Mouse (Mus musculus): ENCODE results near the gene 6430571L13Rik. TPM values are rescaled to one million over a fixed set of nuclear protein-coding genes. Genes with fewer than 3 reads are reported as not detected.

6430571L13Rik gene
- polyA plus RNA-seq, 1 experiment, result not detected

- H3K4me1 ChIP-seq (ENCODE audit: control insufficient read depth, insufficient read depth, low read length), result peaks cover 17% of the 10 kb centered on the region
- TF ChIP-seq POLR2A (IDR thresholded peaks at IDR 0.05; ENCODE audit: borderline replicate concordance, control insufficient read depth, low read depth, low read length) (no peak), CTCF (IDR thresholded peaks at IDR 0.05; ENCODE audit: control insufficient read depth, insufficient read depth, low read length) (no peak)
- no peak overlapping the region for H3K4me3 ChIP-seq (replicated peaks; ENCODE audit: control insufficient read depth, low read depth, low read length)
- H3K27ac ChIP-seq (ENCODE audit: control insufficient read depth, insufficient read depth, low read depth, low read length, poor library complexity), result no peak overlapping the region
- WGBS, result 78% methylated on average over 9 of the region's 9 CpGs
Observed at GRCm38 (mm10) chr9:107309171-107309570, 31.2 kb upstream of the 6430571L13Rik start.

- Histone ChIP-seq H3K27ac (ENCODE audit: control insufficient read depth, insufficient read depth, low read depth, low read length, poor library complexity) (no peak overlapping the region), H3K4me1 (ENCODE audit: control insufficient read depth, insufficient read depth, low read length) (peaks cover 17% of the 10 kb centered on the region), H3K4me3 (replicated peaks; ENCODE audit: control insufficient read depth, low read depth, low read length) (no peak overlapping the region)
- 71% methylated on average over 5 of the region's 5 CpGs for WGBS
- TF ChIP-seq CTCF (IDR thresholded peaks at IDR 0.05; ENCODE audit: control insufficient read depth, insufficient read depth, low read length) (no peak), POLR2A (IDR thresholded peaks at IDR 0.05; ENCODE audit: borderline replicate concordance, control insufficient read depth, low read depth, low read length) (no peak)
Observed at GRCm38 (mm10) chr9:107309600-107309999, 30.8 kb upstream of the 6430571L13Rik start.

DNA sequence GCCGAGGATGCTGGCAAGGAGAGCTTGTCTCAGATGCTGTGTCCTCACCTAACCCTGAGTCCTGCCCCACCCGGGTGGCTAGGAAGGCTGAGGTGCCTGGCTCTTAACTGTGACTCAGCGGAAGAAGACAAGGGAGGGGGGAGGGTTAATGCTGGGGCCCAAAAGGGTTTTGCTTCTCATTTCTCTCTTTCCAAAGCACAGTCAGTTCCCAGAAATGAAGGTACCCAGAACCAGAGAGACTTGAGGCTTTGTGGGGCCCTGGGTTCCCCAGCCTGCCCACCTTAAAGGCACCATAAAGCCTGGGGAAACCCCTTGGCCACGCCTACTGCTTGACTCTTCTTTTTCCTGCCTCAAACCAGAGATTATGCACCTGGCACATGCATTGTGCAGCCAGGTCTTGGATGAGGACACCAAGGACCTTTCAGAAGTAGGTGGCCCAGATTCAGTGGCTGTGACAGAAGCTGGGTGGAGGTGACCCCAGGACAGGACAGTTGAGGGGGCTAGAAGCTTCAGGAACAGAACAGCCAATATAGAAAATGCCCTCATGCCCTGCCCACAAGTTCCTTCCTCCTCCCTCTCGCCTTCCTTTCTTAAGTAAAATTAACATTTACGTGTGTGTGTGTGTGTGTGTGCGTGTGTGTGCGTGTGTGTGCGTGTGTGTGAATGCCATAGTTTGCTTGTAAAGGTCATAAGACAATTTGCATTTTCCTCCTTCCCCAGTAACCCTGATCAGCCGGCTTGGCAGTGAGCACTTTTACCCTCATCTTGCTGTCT, 27.4 kb upstream of the 6430571L13Rik start:
- 2% methylated on average over 10 of the region's 10 CpGs for WGBS
- Histone ChIP-seq H3K27ac (ENCODE audit: control insufficient read depth, insufficient read depth, low read depth, low read length, poor library complexity) (peak overlapping the region; percentile 93), H3K4me3 (replicated peaks; ENCODE audit: control insufficient read depth, low read depth, low read length) (peak overlapping the region; percentile 35), H3K4me1 (ENCODE audit: control insufficient read depth, insufficient read depth, low read length) (peaks cover 8% of the 10 kb centered on the region)
- TF ChIP-seq CTCF (IDR thresholded peaks at IDR 0.05; ENCODE audit: control insufficient read depth, insufficient read depth, low read length), result no peak
- 0 out of 2 replicates have a peak, but pooled peaks have one; percentile 25 for TF ChIP-seq POLR2A (IDR thresholded peaks at IDR 0.05; ENCODE audit: borderline replicate concordance, control insufficient read depth, low read depth, low read length)

GRCm38 (mm10) chr9:107313926-107314325, 26.5 kb upstream of the 6430571L13Rik start:
- TF ChIP-seq POLR2A (IDR thresholded peaks at IDR 0.05; ENCODE audit: borderline replicate concordance, control insufficient read depth, low read depth, low read length) (no peak), CTCF (IDR thresholded peaks at IDR 0.05; ENCODE audit: control insufficient read depth, insufficient read depth, low read length) (no peak)
- Histone ChIP-seq H3K27ac (ENCODE audit: control insufficient read depth, insufficient read depth, low read depth, low read length, poor library complexity) (no peak overlapping the region), H3K4me3 (replicated peaks; ENCODE audit: control insufficient read depth, low read depth, low read length) (no peak overlapping the region), H3K4me1 (ENCODE audit: control insufficient read depth, insufficient read depth, low read length) (peaks cover 7% of the 10 kb centered on the region)
- 46% methylated on average over 3 of the region's 3 CpGs for WGBS

DNA sequence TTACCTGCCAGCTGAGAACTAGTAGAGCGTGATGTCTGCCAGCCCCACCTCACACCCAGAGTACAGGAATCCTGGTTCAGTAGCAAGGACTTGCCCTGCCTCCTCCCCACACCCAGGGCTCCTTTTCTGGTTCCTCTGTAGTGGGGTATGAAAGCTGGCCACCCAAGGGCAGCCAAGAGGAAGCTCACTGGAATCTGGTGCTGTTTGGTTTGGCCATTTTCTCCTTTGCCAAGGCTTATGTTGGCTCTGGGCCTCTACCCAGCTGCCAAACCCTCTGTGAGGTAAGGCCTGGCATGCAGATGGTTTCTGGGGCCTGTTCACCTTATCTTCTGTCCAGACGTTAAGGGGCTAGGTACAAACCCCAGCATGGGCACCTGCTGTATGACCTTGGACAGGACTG, 24.6 kb upstream of the 6430571L13Rik start:
- WGBS, result 76% methylated on average over 2 of the region's 2 CpGs
- TF ChIP-seq CTCF (IDR thresholded peaks at IDR 0.05; ENCODE audit: control insufficient read depth, insufficient read depth, low read length) (no peak), POLR2A (IDR thresholded peaks at IDR 0.05; ENCODE audit: borderline replicate concordance, control insufficient read depth, low read depth, low read length) (no peak)
- Histone ChIP-seq H3K4me1 (ENCODE audit: control insufficient read depth, insufficient read depth, low read length) (peaks cover 7% of the 10 kb centered on the region), H3K4me3 (replicated peaks; ENCODE audit: control insufficient read depth, low read depth, low read length) (no peak overlapping the region), H3K27ac (ENCODE audit: control insufficient read depth, insufficient read depth, low read depth, low read length, poor library complexity) (no peak overlapping the region)

DNA sequence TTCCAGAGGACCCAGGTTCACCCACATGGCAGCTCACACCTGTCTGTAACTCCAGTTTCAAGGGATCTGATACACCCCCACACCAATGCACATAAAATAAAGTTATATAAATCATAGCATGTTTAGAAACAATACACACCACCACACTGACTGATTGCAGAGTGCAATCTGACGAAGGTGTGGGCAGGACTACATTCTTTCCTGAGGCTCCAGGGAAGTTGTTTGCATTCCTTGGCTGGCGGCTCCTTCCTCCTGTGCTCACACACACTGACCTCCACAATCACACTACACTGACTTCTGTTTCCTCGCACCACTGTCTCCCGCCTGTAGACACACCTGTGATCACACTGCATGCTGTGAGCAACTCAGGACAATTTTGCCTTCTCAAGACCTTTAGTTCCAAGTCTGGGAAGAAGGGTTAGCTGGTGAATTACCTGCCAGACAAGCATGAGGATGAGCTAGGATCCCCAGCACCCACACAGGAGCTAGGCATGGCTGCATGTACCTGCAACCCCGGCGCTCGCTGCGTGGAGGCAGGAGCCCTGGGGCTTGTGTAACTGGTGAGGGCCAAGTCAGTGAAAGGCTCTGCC, 17.8 kb upstream of the 6430571L13Rik start:
- Histone ChIP-seq H3K4me3 (replicated peaks; ENCODE audit: control insufficient read depth, low read depth, low read length) (no peak overlapping the region), H3K4me1 (ENCODE audit: control insufficient read depth, insufficient read depth, low read length) (no peaks in the 10 kb centered on the region), H3K27ac (ENCODE audit: control insufficient read depth, insufficient read depth, low read depth, low read length, poor library complexity) (no peak overlapping the region)
- no peak for TF ChIP-seq POLR2A (IDR thresholded peaks at IDR 0.05; ENCODE audit: borderline replicate concordance, control insufficient read depth, low read depth, low read length)
- TF ChIP-seq CTCF (IDR thresholded peaks at IDR 0.05; ENCODE audit: control insufficient read depth, insufficient read depth, low read length), result no peak
- WGBS, result 80% methylated on average over 8 of the region's 8 CpGs

- TF ChIP-seq CTCF (IDR thresholded peaks at IDR 0.05; ENCODE audit: control insufficient read depth, insufficient read depth, low read length), result no peak
- no peak for TF ChIP-seq POLR2A (IDR thresholded peaks at IDR 0.05; ENCODE audit: borderline replicate concordance, control insufficient read depth, low read depth, low read length)
- H3K4me3 ChIP-seq (replicated peaks; ENCODE audit: control insufficient read depth, low read depth, low read length), result no peak overlapping the region
- H3K4me1 ChIP-seq (ENCODE audit: control insufficient read depth, insufficient read depth, low read length), result no peaks in the 10 kb centered on the region
- H3K27ac ChIP-seq (ENCODE audit: control insufficient read depth, insufficient read depth, low read depth, low read length, poor library complexity), result no peak overlapping the region
- 3% methylated on average over 6 of the region's 6 CpGs for WGBS
Observed at GRCm38 (mm10) chr9:107323558-107323957, 16.8 kb upstream of the 6430571L13Rik start.

DNA sequence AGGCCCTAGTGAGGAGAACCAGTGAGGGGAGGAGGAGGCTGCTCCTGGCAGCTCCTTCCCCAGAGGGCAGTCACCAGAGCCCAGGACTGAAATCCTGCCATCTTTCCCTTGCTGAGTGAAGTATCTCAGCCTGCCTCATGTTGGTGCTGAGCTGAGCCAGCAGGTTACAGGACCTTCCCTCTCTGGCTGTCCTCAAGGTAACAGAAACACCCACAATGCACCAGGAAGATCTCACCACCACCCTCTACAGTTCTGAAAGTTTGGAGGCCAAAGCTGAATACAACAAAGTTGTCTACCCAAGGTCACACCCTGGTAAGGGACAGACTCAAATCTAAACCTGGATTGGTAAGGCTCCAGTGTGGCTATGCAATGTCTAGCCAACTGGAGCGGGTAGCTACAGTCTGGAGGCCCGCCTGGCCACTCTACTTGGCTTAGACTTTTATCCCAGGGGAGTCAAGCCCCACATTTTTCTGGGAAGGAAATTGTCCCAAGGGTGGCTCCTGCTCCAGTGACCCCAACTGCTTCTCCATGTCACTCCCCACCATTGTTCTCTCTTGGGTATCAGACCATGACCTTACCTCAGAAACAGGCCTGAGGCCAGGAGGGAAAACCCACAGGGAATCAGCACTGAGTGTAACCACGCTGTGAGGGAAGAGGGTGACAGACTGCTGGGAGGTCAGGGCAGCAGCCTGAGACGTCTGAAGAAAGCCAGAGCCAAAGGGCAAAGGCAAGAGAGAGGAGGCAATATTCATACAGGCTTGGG, 15.4 kb upstream of the 6430571L13Rik start:
- WGBS, result 50% methylated on average over 4 of the region's 4 CpGs
- TF ChIP-seq CTCF (IDR thresholded peaks at IDR 0.05; ENCODE audit: control insufficient read depth, insufficient read depth, low read length), result no peak
- no peak for TF ChIP-seq POLR2A (IDR thresholded peaks at IDR 0.05; ENCODE audit: borderline replicate concordance, control insufficient read depth, low read depth, low read length)
- no peak overlapping the region for H3K4me3 ChIP-seq (replicated peaks; ENCODE audit: control insufficient read depth, low read depth, low read length)
- no peak overlapping the region for H3K27ac ChIP-seq (ENCODE audit: control insufficient read depth, insufficient read depth, low read depth, low read length, poor library complexity)
- no peaks in the 10 kb centered on the region for H3K4me1 ChIP-seq (ENCODE audit: control insufficient read depth, insufficient read depth, low read length)
